Mouse (Mus musculus) G1E-ER4 (cell line): Measurements from ENCODE around the gene Phlpp2. TPM values are rescaled to one million over a fixed set of nuclear protein-coding genes. Genes with fewer than 3 reads are reported as not detected.

Experiments used
- GATA1 ChIP-seq: IDR thresholded peaks from one replicate; pipeline ENCODE4 v1.8.0; 2012; ENCODE audit warnings: low read length, inconsistent platforms
- polyA plus RNA-seq: library from polyadenylated mRNA; stranded (reverse); fragments of >175 nt; gene quantifications from 2 replicates; pipeline ENCODE4 v1.2.3, GENCODE M21; 2012

Gene Phlpp2
- polyA plus RNA-seq, 1 experiment: 5.5 TPM

GRCm38 (mm10) chr8:109889211-109889610, 20.9 kb downstream of the Phlpp2 start:
- TF ChIP-seq GATA1: no peak

- TF ChIP-seq GATA1: no peak
These were observed 22.6 kb downstream of the Phlpp2 start for GRCm38 (mm10) chr8:109890794-109891585.

GRCm38 (mm10) chr8:109894636-109895035, 26.3 kb downstream of the Phlpp2 start:
- TF ChIP-seq GATA1: no peak

- no peak for TF ChIP-seq GATA1
These were observed 27.0 kb downstream of the Phlpp2 start for GRCm38 (mm10) chr8:109895355-109895754.

- no peak for TF ChIP-seq GATA1
These were observed 34.0 kb downstream of the Phlpp2 start for GRCm38 (mm10) chr8:109902379-109902778.

GRCm38 (mm10) chr8:109903909-109904469, 35.6 kb downstream of the Phlpp2 start:
- no peak for TF ChIP-seq GATA1

- no peak for TF ChIP-seq GATA1
These were observed 36.8 kb downstream of the Phlpp2 start for GRCm38 (mm10) chr8:109904928-109905668.

- no peak for TF ChIP-seq GATA1
These were observed 38.6 kb downstream of the Phlpp2 start for GRCm38 (mm10) chr8:109906907-109907306.

GRCm38 (mm10) chr8:109907376-109907775, 39.0 kb downstream of the Phlpp2 start:
- TF ChIP-seq GATA1: no peak

- no peak for TF ChIP-seq GATA1
These were observed 48.9 kb downstream of the Phlpp2 start for GRCm38 (mm10) chr8:109917277-109917676.

- TF ChIP-seq GATA1: no peak
These were observed 52.4 kb downstream of the Phlpp2 start for GRCm38 (mm10) chr8:109920406-109921390.

- no peak for TF ChIP-seq GATA1
These were observed 73.4 kb downstream of the Phlpp2 start for GRCm38 (mm10) chr8:109941606-109942360.

GRCm38 (mm10) chr8:109945153-109945632, 76.9 kb downstream of the Phlpp2 start:
- no peak for TF ChIP-seq GATA1

GRCm38 (mm10) chr8:109945694-109946093, 77.4 kb downstream of the Phlpp2 start:
- TF ChIP-seq GATA1: no peak

- no peak for TF ChIP-seq GATA1
These were observed 77.9 kb downstream of the Phlpp2 start for GRCm38 (mm10) chr8:109946272-109946671.
